Mouse (Mus musculus): ENCODE data around the gene Efemp2.
"Not testable (repeated sequence)": the region's sequence is repeated elsewhere in the genome, so short reads cannot be mapped to it uniquely, and the experiment has no call there.

The Efemp2 gene

GRCm38 (mm10) chr19:5477668-5478300 is 4.0 kb downstream of the Efemp2 start:
- DNase-seq (ENCODE audit: low read depth), result no peak

DNA sequence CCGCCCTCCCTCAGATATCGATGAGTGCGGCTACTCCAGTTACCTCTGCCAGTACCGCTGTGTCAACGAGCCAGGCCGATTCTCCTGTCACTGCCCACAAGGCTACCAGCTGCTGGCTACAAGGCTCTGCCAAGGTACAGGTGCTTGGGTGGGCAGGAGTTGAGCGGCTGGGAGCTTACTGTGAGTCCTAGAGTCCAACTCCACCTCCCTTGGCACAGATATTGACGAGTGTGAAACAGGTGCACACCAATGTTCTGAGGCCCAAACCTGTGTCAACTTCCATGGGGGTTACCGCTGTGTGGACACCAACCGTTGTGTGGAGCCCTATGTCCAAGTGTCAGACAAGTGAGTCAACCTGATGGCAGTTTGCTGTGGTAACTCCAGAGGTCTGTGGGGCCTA is 6.3 kb downstream of the Efemp2 start:
- DNase-seq (ENCODE audit: low read depth), result no peak

GRCm38 (mm10) chr19:5481398-5481797 is 7.6 kb downstream of the Efemp2 start:
- no peak for DNase-seq (ENCODE audit: low read depth)

- no peak for DNase-seq (ENCODE audit: low read depth)
Measured at GRCm38 (mm10) chr19:5483386-5484359, 9.9 kb downstream of the Efemp2 start.

GRCm38 (mm10) chr19:5484496-5484895 is 10.7 kb downstream of the Efemp2 start:
- DNase-seq (ENCODE audit: low read depth), result no peak

GRCm38 (mm10) chr19:5485371-5485770 is 11.6 kb downstream of the Efemp2 start:
- no peak for DNase-seq (ENCODE audit: low read depth)

- no peak for DNase-seq (ENCODE audit: low read depth)
Measured at GRCm38 (mm10) chr19:5485821-5486220, 12.1 kb downstream of the Efemp2 start.

DNA sequence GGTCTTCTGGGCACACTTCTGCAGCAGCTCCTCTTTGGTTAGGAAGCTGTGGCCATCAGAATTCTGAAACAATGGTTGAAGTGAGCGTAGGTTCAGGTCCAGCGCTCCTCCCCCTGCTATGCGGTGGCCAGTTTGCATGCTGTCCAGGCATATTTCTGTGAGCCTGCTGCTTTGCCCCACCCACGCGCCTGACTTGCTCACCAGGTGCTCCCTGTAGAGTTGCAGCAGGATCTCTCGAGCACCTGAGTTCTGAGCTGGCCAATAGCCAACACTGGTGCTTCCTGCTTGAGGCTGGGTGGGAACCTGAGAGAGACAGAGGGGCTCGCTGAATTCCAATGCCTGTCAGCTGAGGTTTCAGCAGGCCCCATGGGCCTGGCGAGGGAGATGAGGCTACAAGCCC is 12.5 kb downstream of the Efemp2 start:
- no peak for DNase-seq (ENCODE audit: low read depth)

GRCm38 (mm10) chr19:5486771-5487170 is 13.0 kb downstream of the Efemp2 start:
- no peak for DNase-seq (ENCODE audit: low read depth)

GRCm38 (mm10) chr19:5487768-5488550 is 14.2 kb downstream of the Efemp2 start, which contains the start of gene Mus81:
Gene Mus81 (minus strand): TSS chr19:5488402.
- DNase-seq (ENCODE audit: low read depth), result peak; percentile 99

- DNase-seq (ENCODE audit: low read depth), result peak; percentile 99
Measured at GRCm38 (mm10) chr19:5488878-5489571, 15.3 kb downstream of the Efemp2 start.

GRCm38 (mm10) chr19:5489721-5490120 is 16.0 kb downstream of the Efemp2 start:
- DNase-seq (ENCODE audit: low read depth), result not testable (repeated sequence)

- peak; percentile 97 for DNase-seq (ENCODE audit: low read depth)
Measured at GRCm38 (mm10) chr19:5490313-5490897, 16.7 kb downstream of the Efemp2 start, which contains the start of gene Cfl1. Gene Cfl1 (plus strand): TSS chr19:5490455.

DNA sequence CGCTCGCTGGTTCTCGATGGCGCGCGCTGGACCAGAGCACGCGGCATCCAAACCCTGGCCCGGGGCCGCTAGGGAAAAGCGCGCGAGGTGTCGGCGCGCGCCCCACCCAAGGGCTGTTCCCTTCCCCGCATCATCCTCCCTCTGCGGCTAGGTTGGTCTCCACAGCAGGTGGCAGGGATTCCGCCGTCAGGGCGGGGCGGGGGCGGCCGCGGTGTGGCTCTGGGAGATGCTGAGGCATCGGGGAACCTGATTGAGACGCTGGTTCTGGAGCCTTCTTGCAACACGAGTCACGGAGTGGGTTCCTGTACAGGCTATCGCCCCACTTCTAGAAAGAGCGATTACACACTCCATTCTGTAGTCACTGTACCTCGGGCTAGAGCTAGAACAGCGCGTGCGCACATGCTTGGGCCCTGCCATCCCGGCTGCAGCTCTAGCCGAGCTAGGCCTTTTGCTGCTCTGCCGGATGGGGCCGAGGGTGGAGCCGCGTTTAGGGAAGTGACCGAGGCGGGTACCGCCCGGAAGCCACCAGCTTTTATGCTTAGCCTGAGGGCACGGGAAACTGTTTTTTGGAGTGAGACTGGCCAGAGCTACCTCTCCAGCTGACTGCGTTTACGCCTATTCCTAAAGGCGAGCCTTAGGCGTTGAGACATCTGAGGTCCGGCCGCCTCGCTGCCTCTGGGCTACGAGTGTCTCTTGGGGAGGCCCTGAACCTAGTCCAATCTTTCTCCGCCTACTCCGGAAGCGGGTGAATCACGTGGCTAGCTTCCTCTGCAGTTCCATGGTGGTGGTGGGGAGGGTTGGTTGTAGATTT is 17.3 kb downstream of the Efemp2 start:
- peak; percentile 95 for DNase-seq (ENCODE audit: low read depth)

GRCm38 (mm10) chr19:5492641-5493040 is 18.9 kb downstream of the Efemp2 start:
- no peak for DNase-seq (ENCODE audit: low read depth)

GRCm38 (mm10) chr19:5493301-5493721 is 19.6 kb downstream of the Efemp2 start:
- DNase-seq (ENCODE audit: low read depth), result not testable (repeated sequence)

GRCm38 (mm10) chr19:5494314-5494713 is 20.6 kb downstream of the Efemp2 start:
- DNase-seq (ENCODE audit: low read depth), result no peak

- no peak for DNase-seq (ENCODE audit: low read depth)
Measured at GRCm38 (mm10) chr19:5495353-5496051, 21.7 kb downstream of the Efemp2 start.

DNA sequence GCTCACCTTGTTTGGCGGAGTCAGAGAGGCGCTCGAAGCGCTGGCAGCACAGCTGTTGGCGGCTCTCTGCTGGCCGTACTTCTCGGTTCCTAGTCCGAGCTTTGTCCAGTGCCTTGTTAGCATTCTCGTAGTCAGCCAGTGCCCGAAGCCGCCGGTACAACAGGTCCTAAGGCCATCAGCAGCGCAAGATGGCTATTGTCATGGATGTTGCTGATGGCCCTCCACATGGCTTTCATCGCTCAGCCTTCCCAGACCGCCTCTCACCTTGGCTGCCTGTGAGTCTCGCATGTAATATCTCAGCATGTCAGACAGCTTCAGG is 22.3 kb downstream of the Efemp2 start:
- DNase-seq (ENCODE audit: low read depth), result no peak

- no peak for DNase-seq (ENCODE audit: low read depth)
Measured at GRCm38 (mm10) chr19:5500330-5500875, 26.6 kb downstream of the Efemp2 start.

Measured in 416B (cell line).